Mouse (Mus musculus) limb, embryonic 12.5 days (tissue): ENCODE data around the gene Iqcf3. TPM values are rescaled to one million over a fixed set of nuclear protein-coding genes. Genes with fewer than 3 reads are reported as not detected.
A peak's percentile ranks its signal among the peaks of the same experiment; 100 is the strongest.

Experiments used
- ATAC-seq: fragments of 200-750 bp; cut with Nextera tagmentation; 2 replicates; pipeline ENCODE4 v1.8.0; 2017; ENCODE audit warnings: low read depth, moderate TSS enrichment; ENCODE audit not compliant: insufficient number of reproducible peaks, insufficient read depth, low FRiP score, low TSS enrichment
- H3K27ac ChIP-seq: fragments of 300-500 bp; sonication (generic); 2 replicates; pipeline ENCODE4 v1.5.1; 2016; ENCODE audit warnings: mild to moderate bottlenecking, moderate library complexity
- H3K27me3 ChIP-seq: fragments of 300-500 bp; sonication (generic); 2 replicates; pipeline ENCODE4 v1.6.1; 2016; ENCODE audit warnings: mild to moderate bottlenecking, moderate library complexity
- H3K36me3 ChIP-seq: fragments of 300-500 bp; sonication (generic); 2 replicates; pipeline ENCODE4 v1.6.1; 2016; ENCODE audit warnings: mild to moderate bottlenecking, moderate library complexity
- H3K4me1 ChIP-seq: fragments of 300-500 bp; sonication (generic); replicated peaks from 2 replicates; pipeline ENCODE4 v1.6.1; 2016
- H3K4me2 ChIP-seq: fragments of 300-500 bp; sonication (generic); 2 replicates; pipeline ENCODE4 v1.6.1; 2016; ENCODE audit warnings: mild to moderate bottlenecking, moderate library complexity
- H3K4me3 ChIP-seq: fragments of 300-500 bp; sonication (generic); replicated peaks from 2 replicates; pipeline ENCODE4 v1.5.1; 2016; ENCODE audit warnings: mild to moderate bottlenecking
- H3K9ac ChIP-seq: fragments of 300-500 bp; sonication (generic); replicated peaks from 2 replicates; pipeline ENCODE4 v1.6.1; 2016; ENCODE audit warnings: mild to moderate bottlenecking, moderate library complexity
- H3K9me3 ChIP-seq: fragments of 300-500 bp; sonication (generic); 2 replicates; pipeline ENCODE4 v1.6.1; 2016; ENCODE audit warnings: mild to moderate bottlenecking, moderate library complexity
- WGBS: fragments of 180-500 bp; shearing (Covaris S2); methylation state at CpG from one replicate; pipeline ENCODE4 v1.1.7; 2016; 5-methylcytosine and 5-hydroxymethylcytosine counted together
- polyA plus RNA-seq: library from polyadenylated mRNA; unstranded; fragments of >200 nt; fragmentation: Nextera tagmentation; extraction: Ambion mirVana; gene quantifications from 2 replicates; pipeline ENCODE4 v1.2.1, GENCODE M21; 2016

Iqcf3 gene
- polyA plus RNA-seq, 1 experiment from 2014 or later, result not detected

DNA sequence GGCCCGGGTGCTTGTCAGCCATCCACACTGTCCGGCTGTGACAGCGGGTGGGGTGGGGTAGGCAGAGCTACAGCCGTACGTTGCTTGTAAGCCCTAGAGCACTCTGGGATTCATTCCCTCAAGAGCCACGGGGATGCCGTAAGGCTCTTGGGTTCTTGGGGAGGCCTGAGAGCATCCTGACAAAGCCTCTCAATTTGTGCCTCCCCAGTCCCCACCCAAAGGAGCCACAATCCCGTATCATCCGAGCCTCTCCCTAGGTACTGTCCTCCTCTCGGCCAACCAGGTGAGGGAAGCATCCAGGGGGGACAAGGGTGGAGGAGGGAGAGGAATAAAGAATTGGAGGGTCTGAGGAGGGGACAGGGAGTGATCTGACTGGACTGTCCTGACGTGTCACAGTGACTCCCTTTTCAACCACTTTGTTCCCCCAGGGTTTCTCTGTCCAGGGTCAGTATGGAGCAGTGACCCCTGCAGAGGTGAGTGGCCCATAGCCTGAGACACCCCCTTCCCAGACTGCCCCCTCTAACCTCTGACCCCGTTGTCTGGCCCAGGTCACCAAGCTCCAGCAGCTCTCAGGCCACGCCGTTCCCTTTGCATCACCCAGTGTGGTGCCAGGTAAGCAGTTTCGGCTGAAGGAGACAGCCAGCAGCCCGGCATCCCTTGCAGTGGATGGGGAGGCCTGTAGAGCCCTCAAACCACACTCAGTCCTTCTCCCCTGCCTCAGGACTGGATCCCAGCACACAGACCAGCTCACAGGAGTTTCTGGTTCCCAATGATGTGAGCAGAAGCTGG is 99.6 kb downstream of the Iqcf3 start:
- no peak overlapping the region for H3K27ac ChIP-seq
- peaks cover 66% of the 10 kb centered on the region for H3K36me3 ChIP-seq
- peaks cover 43% of the 10 kb centered on the region for H3K4me1 ChIP-seq

DNA sequence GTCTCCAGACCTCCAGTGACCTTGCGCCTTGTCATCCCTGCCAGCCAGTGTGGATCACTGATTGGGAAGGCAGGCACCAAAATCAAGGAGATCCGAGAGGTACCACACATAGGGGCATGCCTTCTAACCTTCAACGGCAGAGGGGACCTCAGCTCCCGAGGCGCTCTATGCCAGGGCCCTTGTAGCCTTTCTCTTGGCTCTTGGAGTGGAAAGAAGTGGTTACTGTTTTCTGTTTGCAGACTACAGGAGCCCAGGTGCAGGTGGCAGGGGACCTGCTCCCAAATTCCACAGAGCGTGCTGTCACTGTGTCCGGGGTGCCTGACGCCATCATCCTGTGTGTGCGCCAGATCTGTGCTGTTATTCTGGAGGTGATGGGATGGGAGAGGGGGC is 100.4 kb downstream of the Iqcf3 start:
- H3K4me1 ChIP-seq, result peaks cover 50% of the 10 kb centered on the region
- no peaks in the 10 kb centered on the region for H3K9me3 ChIP-seq
- H3K27me3 ChIP-seq, result peaks cover 5% of the 10 kb centered on the region; the same call in 1 of the 2 replicates
- no peak overlapping the region for H3K4me3 ChIP-seq
- no peak overlapping the region for H3K27ac ChIP-seq
- 92% methylated on average over 9 of the region's 9 CpGs for WGBS
- H3K9ac ChIP-seq, result no peak overlapping the region
- peaks cover 73% of the 10 kb centered on the region for H3K36me3 ChIP-seq
- ATAC-seq, result no peak
- no peak overlapping the region for H3K4me2 ChIP-seq

More for the DNA sequence above, 99.6 kb downstream of the Iqcf3 start:
- H3K27me3 ChIP-seq, result peaks cover 8% of the 10 kb centered on the region; the same call in 1 of the 2 replicates
- H3K9ac ChIP-seq, result no peak overlapping the region
- WGBS, result 88% methylated on average over 16 of the region's 16 CpGs
- ATAC-seq, result no peak
- no peak overlapping the region for H3K4me3 ChIP-seq
- no peak overlapping the region for H3K4me2 ChIP-seq
- no peaks in the 10 kb centered on the region for H3K9me3 ChIP-seq

DNA sequence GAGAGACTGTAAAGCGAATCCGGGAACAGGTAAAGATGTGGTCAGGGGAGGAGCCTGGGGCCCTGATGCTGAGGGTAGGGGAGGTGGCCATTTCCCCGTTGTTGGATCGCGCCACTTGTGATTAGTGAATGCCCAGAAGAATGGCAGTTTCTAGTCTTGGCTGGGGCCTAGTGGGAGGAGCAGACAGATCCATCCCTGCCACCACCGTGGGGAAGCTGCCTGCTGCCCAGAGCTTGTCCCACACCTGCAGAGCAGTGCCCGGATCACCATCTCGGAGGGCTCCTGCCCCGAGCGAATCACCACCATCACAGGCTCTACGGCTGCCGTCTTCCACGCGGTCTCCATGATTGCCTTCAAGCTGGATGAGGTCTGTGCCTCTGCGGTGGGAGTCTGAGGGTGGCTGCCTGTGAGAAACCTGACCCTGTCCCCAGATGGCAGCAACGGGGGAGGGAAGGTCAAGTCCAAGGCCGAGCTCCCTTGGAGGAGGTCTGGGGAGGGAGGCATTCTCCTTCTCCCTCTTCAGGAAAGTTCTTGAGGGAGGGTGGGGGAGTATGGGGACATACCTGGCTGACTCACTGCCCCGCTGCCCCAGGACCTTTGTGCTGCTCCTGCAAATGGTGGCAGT is 100.9 kb downstream of the Iqcf3 start:
- Histone ChIP-seq H3K9me3 (no peaks in the 10 kb centered on the region), H3K36me3 (peaks cover 74% of the 10 kb centered on the region), H3K27ac (no peak overlapping the region), H3K9ac (no peak overlapping the region), H3K27me3 (peaks cover under 1% of the 10 kb centered on the region; the same call in 1 of the 2 replicates), H3K4me3 (no peak overlapping the region), H3K4me1 (peaks cover 50% of the 10 kb centered on the region), H3K4me2 (no peak overlapping the region)
- ATAC-seq, result no peak
- 73% methylated on average over 18 of the region's 18 CpGs for WGBS

- Histone ChIP-seq H3K27me3 (no peaks in the 10 kb centered on the region), H3K9me3 (no peaks in the 10 kb centered on the region), H3K27ac (no peak overlapping the region), H3K4me2 (no peak overlapping the region), H3K36me3 (peaks cover 74% of the 10 kb centered on the region), H3K9ac (no peak overlapping the region), H3K4me1 (peaks cover 50% of the 10 kb centered on the region), H3K4me3 (no peak overlapping the region)
- 83% methylated on average over 15 of the region's 15 CpGs for WGBS
- ATAC-seq, result no peak
Observed at GRCm38 (mm10) chr9:106459946-106460345, 101.5 kb downstream of the Iqcf3 start.

DNA sequence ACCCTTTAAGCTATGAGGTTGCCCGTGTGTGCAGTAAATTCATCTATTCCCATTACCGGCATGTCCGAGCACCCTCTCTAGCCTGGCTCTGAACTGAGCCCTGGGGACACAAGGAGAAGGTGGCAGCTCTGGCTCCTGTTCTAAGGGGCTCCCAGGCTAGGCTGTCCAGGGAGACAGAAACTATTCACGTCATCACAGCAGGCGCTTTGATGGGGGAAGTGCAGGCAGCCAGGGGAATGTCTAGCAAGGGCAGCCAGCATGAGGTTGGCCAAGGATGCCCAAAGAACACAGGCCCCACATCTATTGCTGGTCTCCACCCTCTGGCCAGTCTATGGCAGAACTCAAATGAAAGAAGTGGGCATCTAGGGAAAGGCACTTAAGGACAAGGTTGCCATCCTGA is 103.5 kb downstream of the Iqcf3 start:
- WGBS, result 79% methylated on average over 5 of the region's 5 CpGs
- H3K9me3 ChIP-seq, result no peaks in the 10 kb centered on the region
- H3K36me3 ChIP-seq, result peaks cover 57% of the 10 kb centered on the region
- ATAC-seq, result no peak
- H3K4me3 ChIP-seq, result no peak overlapping the region
- H3K4me2 ChIP-seq, result no peak overlapping the region
- H3K9ac ChIP-seq, result peak overlapping the region; percentile 31; the same call in 1 of the 2 replicates
- no peak overlapping the region for H3K27ac ChIP-seq
- H3K4me1 ChIP-seq, result peaks cover 51% of the 10 kb centered on the region
- H3K27me3 ChIP-seq, result no peaks in the 10 kb centered on the region

DNA sequence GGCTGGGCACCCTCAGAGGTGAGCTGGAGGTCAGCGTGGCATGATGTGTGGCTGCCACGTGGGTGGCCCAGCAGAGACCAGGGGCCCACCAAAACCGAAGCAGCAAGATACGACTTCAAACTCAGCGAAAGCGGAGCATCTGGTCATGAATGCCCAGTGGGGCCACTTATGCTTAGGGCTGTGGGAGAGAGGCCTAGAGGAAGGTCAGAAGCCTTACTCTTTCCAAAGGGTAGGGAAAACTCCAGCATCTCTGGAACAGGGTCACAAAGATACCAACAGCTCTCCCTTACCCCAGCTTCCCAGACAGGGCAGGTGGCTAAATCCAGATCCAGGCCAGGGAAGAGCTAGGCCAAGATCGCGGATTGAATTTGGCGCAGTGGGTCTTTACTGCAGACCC is 104.3 kb downstream of the Iqcf3 start:
- H3K27me3 ChIP-seq, result no peaks in the 10 kb centered on the region
- peaks cover 59% of the 10 kb centered on the region for H3K4me1 ChIP-seq
- peak overlapping the region; percentile 96 for H3K4me2 ChIP-seq
- peak overlapping the region; percentile 81 for H3K4me3 ChIP-seq
- H3K27ac ChIP-seq, result peak overlapping the region; percentile 94
- no peak for ATAC-seq
- H3K36me3 ChIP-seq, result peaks cover 50% of the 10 kb centered on the region
- H3K9me3 ChIP-seq, result no peaks in the 10 kb centered on the region
- WGBS, result 49% methylated on average over 9 of the region's 9 CpGs
- peak overlapping the region; percentile 42; the same call in 1 of the 2 replicates for H3K9ac ChIP-seq

GRCm38 (mm10) chr9:106456325-106457162 is 104.9 kb downstream of the Iqcf3 start:
- Histone ChIP-seq H3K4me2 (peak overlapping the region; percentile 96), H3K4me1 (peaks cover 65% of the 10 kb centered on the region), H3K9ac (peak overlapping the region; percentile 42), H3K4me3 (peak overlapping the region; percentile 81), H3K36me3 (peaks cover 43% of the 10 kb centered on the region), H3K27ac (peak overlapping the region; percentile 94), H3K27me3 (no peaks in the 10 kb centered on the region), H3K9me3 (no peaks in the 10 kb centered on the region)
- ATAC-seq, result no peak
- WGBS, result 38% methylated on average over 15 of the region's 15 CpGs

- peak overlapping the region; percentile 96 for H3K4me2 ChIP-seq
- peak overlapping the region; percentile 94 for H3K27ac ChIP-seq
- no peaks in the 10 kb centered on the region for H3K9me3 ChIP-seq
- peak overlapping the region; percentile 81 for H3K4me3 ChIP-seq
- peaks cover 75% of the 10 kb centered on the region for H3K4me1 ChIP-seq
- 0 out of 2 replicates have a peak, but pooled peaks have one; percentile 17 for ATAC-seq
- peaks cover 29% of the 10 kb centered on the region for H3K36me3 ChIP-seq
- H3K9ac ChIP-seq, result peak overlapping the region; percentile 88
- under 1% methylated on average over 17 of the region's 17 CpGs for WGBS
- no peaks in the 10 kb centered on the region for H3K27me3 ChIP-seq
Observed at GRCm38 (mm10) chr9:106454888-106455681, 106.3 kb downstream of the Iqcf3 start.

DNA sequence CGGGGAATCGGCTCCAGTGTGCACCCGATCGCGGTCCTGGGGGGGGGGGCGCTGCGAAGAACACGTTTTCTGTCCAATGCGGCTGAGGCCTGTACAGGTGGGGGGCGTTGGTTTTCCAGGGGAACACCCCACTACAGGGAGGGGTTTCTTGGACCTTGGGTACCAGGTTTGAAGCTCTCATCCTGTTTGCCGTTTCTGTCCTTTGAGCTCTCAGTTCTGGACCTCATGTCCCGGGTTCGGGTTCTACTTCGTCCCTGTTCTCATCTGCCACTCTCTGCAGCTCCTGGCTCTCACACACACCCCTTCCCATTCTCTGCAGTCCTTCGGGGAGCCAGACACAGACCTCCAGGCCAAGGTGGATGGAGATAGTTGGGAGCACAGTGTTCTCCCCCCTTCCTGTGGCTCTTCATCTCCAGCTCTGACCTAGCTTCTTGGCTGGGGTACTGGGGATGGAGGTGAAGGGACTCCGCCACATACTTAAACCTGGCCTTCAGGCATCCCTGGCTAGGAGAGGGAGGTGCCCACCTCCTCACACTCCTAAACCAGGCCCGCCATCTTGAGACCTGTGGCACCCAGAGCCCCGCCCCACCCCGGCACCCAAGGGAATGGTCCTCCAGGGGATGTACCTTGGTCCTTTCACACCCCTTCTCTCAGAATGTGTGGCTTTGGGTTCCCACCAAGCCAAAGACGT is 107.2 kb downstream of the Iqcf3 start:
- no peak; the same call in 1 of the 2 replicates for ATAC-seq
- Histone ChIP-seq H3K9ac (peak overlapping the region; percentile 88), H3K27me3 (no peaks in the 10 kb centered on the region), H3K27ac (peak overlapping the region; percentile 94), H3K4me1 (peaks cover 74% of the 10 kb centered on the region), H3K4me2 (peak overlapping the region; percentile 96), H3K4me3 (peak overlapping the region; percentile 81), H3K36me3 (peaks cover 25% of the 10 kb centered on the region; the same call in 1 of the 2 replicates), H3K9me3 (no peaks in the 10 kb centered on the region)
- 0% methylated on average over 17 of the region's 20 CpGs for WGBS
